Mouse (Mus musculus) E14TG2a.4 (cell line): ENCODE data around the gene Clcn2.

ENCODE experiments used
- CTCF ChIP-seq: conservative IDR thresholded peaks from 2 replicates; pipeline ENCODE4 v1.5.1; 2014; ENCODE audit warnings: low read length
- NANOG ChIP-seq: IDR thresholded peaks from 2 replicates; pipeline ENCODE4 v1.6.1; 2014; ENCODE audit warnings: borderline replicate concordance, low read length, mixed read lengths
- POU5F1 ChIP-seq: IDR thresholded peaks from 2 replicates; pipeline ENCODE4 v1.6.1; 2014; ENCODE audit warnings: low read length, borderline replicate concordance

GRCm38 (mm10) chr16:20715976-20716840, 1.3 kb downstream of the Clcn2 start:
- TF ChIP-seq POU5F1 (no peak), CTCF (no peak; the same call in 1 of the 2 replicates), NANOG (no peak)
